In genomic region chr9:97147270-97147669, GRCm38 (mm10) we compare ENCODE assay signal across 12 mouse cellular contexts. TPM values are rescaled to one million over a fixed set of nuclear protein-coding genes. Genes with fewer than 3 reads are reported as not detected.
DNase-seq lines count a peak whose midpoint lies in the region; ATAC-seq and TF ChIP-seq lines count a peak whose summit lies in the region.
"Had no signal": no experiment of that assay in that cellular context is flagged by ENCODE, and none has a peak within 500 bp of the region (broad histone marks: within the 10 kb centered on the region; RNA-seq: fewer than 3 reads in every experiment).

No protein-coding gene starts in this region.

- no peak for TF ChIP-seq CTCF in liver, adult 2 months (IDR thresholded peaks at IDR 0.05; ENCODE audit: low read depth, low read length)

- H3K27me3 ChIP-seq in heart, embryonic 15.5 days: no peaks in the 10 kb centered on the region
- H3K27me3 ChIP-seq in heart, embryonic 11.5 days (ENCODE audit: control insufficient read depth, insufficient read depth, low read length): no peaks in the 10 kb centered on the region
- H3K27me3 ChIP-seq in liver, adult 2 months (ENCODE audit: control insufficient read depth, insufficient read depth, low read length): peaks cover 7% of the 10 kb centered on the region; the same call in 1 of the 2 replicates
- peaks cover 72% of the 10 kb centered on the region for H3K27me3 ChIP-seq in liver, embryonic 15.5 days
- H3K27me3 ChIP-seq: embryonic facial prominence, embryonic 13.5 days had no signal

- H3K9me3 ChIP-seq in heart, embryonic 15.5 days (replicated peaks): no peaks in the 10 kb centered on the region
- H3K9me3 ChIP-seq in heart, embryonic 11.5 days (replicated peaks; ENCODE audit: control insufficient read depth, low read length): no peaks in the 10 kb centered on the region
- no peaks in the 10 kb centered on the region for H3K9me3 ChIP-seq in liver, embryonic 15.5 days (replicated peaks)
- H3K9me3 ChIP-seq: embryonic facial prominence, embryonic 13.5 days had no signal

- 39% methylated on average over 2 of the region's 2 CpGs for WGBS in heart, embryonic 15.5 days
- 65% methylated on average over 2 of the region's 2 CpGs for WGBS in heart, embryonic 11.5 days (ENCODE audit: insufficient replicate concordance)
- 22% methylated on average over 2 of the region's 2 CpGs for WGBS in liver, adult 2 months
- 51% methylated on average over 2 of the region's 2 CpGs for WGBS in liver, embryonic 15.5 days (ENCODE audit: insufficient replicate concordance)

- DNase-seq in liver, adult 2 months (ENCODE audit: extremely low read depth, low read depth, low spot score): peak; percentile 81
- peak; percentile 59 for DNase-seq in lung, postnatal 25 days (ENCODE audit: low spot score)
- DNase-seq in layer of hippocampus, adult 8-10 months (ENCODE audit: low spot score in 2 of 2): no peak
- DNase-seq: cerebellum, adult 2 months; gastrocnemius, postnatal 36 days; midbrain, embryonic 14.5 days had no signal

- H3K79me2 ChIP-seq in liver, adult 2 months (ENCODE audit: control insufficient read depth, insufficient read depth, low read length): no peaks in the 10 kb centered on the region

- no peak overlapping the region for H3K4me3 ChIP-seq in heart, embryonic 15.5 days
- no peak overlapping the region for H3K4me3 ChIP-seq in heart, embryonic 11.5 days (ENCODE audit: low read depth, low read length)
- no peak overlapping the region for H3K4me3 ChIP-seq in liver, adult 2 months (ENCODE audit: insufficient read depth, low read depth, low read length)
- no peak overlapping the region for H3K4me3 ChIP-seq in liver, embryonic 15.5 days (replicated peaks)
- H3K4me3 ChIP-seq: embryonic facial prominence, embryonic 13.5 days had no signal

- TF ChIP-seq POLR2A in liver, adult 2 months (IDR thresholded peaks at IDR 0.05; ENCODE audit: extremely low read depth, insufficient read depth, low read length): no peak

- H3K9ac ChIP-seq in heart, embryonic 15.5 days: no peak overlapping the region
- H3K9ac ChIP-seq in heart, embryonic 11.5 days (ENCODE audit: low read depth, low read length): no peak overlapping the region
- H3K9ac ChIP-seq in liver, adult 2 months (ENCODE audit: low read depth, low read length): no peak overlapping the region
- no peak overlapping the region for H3K9ac ChIP-seq in liver, embryonic 15.5 days
- H3K9ac ChIP-seq: embryonic facial prominence, embryonic 13.5 days had no signal

- H3K36me3 ChIP-seq in heart, embryonic 15.5 days: no peaks in the 10 kb centered on the region
- H3K36me3 ChIP-seq in heart, embryonic 11.5 days (ENCODE audit: control insufficient read depth, insufficient read depth, low read length): no peaks in the 10 kb centered on the region
- no peaks in the 10 kb centered on the region for H3K36me3 ChIP-seq in liver, adult 2 months (ENCODE audit: control insufficient read depth, insufficient read depth, low read length)
- H3K36me3 ChIP-seq in liver, embryonic 15.5 days (replicated peaks): no peaks in the 10 kb centered on the region
- H3K36me3 ChIP-seq: embryonic facial prominence, embryonic 13.5 days had no signal

- ATAC-seq in heart, embryonic 15.5 days (replicated peaks; ENCODE audit: insufficient number of reproducible peaks, insufficient read depth, low FRiP score, low read depth): no peak
- ATAC-seq in heart, embryonic 11.5 days (replicated peaks; ENCODE audit: insufficient number of reproducible peaks, low FRiP score, low TSS enrichment): no peak
- ATAC-seq in liver, embryonic 15.5 days (ENCODE audit: insufficient read depth): peak; percentile 63
- no peak for ATAC-seq in megakaryocyte progenitor cell, adult 5-6 weeks (replicated peaks; ENCODE audit: poor library complexity)
- ATAC-seq in erythroid progenitor cell, adult 5-6 weeks (replicated peaks; ENCODE audit: low FRiP score, poor library complexity, severe bottlenecking): no peak

- peaks cover 21% of the 10 kb centered on the region for H3K4me1 ChIP-seq in heart, embryonic 15.5 days (replicated peaks)
- peaks cover 9% of the 10 kb centered on the region; the same call in 1 of the 2 replicates for H3K4me1 ChIP-seq in heart, embryonic 11.5 days (ENCODE audit: control insufficient read depth, insufficient read depth, low read length)
- no peaks in the 10 kb centered on the region; the same call in 1 of the 2 replicates for H3K4me1 ChIP-seq in liver, adult 2 months (ENCODE audit: control insufficient read depth, insufficient read depth, low read length)
- H3K4me1 ChIP-seq in liver, embryonic 15.5 days (replicated peaks): 0 out of 2 replicates have a peak, but pooled peaks cover 3% of the 10 kb centered on the region
- H3K4me1 ChIP-seq: embryonic facial prominence, embryonic 13.5 days had no signal

- no peak overlapping the region for H3K4me2 ChIP-seq in heart, embryonic 15.5 days
- no peak overlapping the region for H3K4me2 ChIP-seq in heart, embryonic 11.5 days
- H3K4me2 ChIP-seq in liver, embryonic 15.5 days: no peak overlapping the region
- H3K4me2 ChIP-seq: embryonic facial prominence, embryonic 13.5 days had no signal

- peak overlapping the region; percentile 31 for H3K27ac ChIP-seq in heart, embryonic 15.5 days
- H3K27ac ChIP-seq in heart, embryonic 11.5 days (ENCODE audit: low read depth, low read length): no peak overlapping the region
- no peak overlapping the region for H3K27ac ChIP-seq in liver, adult 2 months (replicated peaks; ENCODE audit: insufficient read depth, low read depth, low read length)
- H3K27ac ChIP-seq in liver, embryonic 15.5 days (replicated peaks): no peak overlapping the region
- H3K27ac ChIP-seq: embryonic facial prominence, embryonic 13.5 days had no signal

RNA-seq across cellular contexts. Expression of gene Slc25a36, which starts 36.3 kb away (rescaled TPM):
- polyA plus RNA-seq in heart, embryonic 15.5 days (2015; fragmentation: Nextera tagmentation; extraction: Ambion mirVana): 45.8 and 48.3 TPM in 2 replicates
- polyA plus RNA-seq in heart, embryonic 11.5 days (2014; fragmentation: Nextera tagmentation; extraction: Ambion mirVana): 79.6 and 83.6 TPM in 2 replicates
- total RNA-seq in liver, adult 2 months (2014; rRNA removed): 8.3 and 10.9 TPM in 2 replicates
- polyA plus RNA-seq in liver, adult 2 months (2012; rRNA removed): 0.41 and 0.95 TPM in 2 replicates
- 7.6 and 8.4 TPM in 2 replicates for polyA plus RNA-seq in liver, embryonic 15.5 days (2015; fragmentation: Nextera tagmentation; extraction: Ambion mirVana)
- 60.7 and 64.4 TPM in 2 replicates for total RNA-seq in megakaryocyte progenitor cell, adult 5-6 weeks (2015)
- total RNA-seq in megakaryocyte progenitor cell, adult 5-6 weeks (2017): 43.8 and 57.5 TPM in 2 replicates
- total RNA-seq in layer of hippocampus, adult 8-10 months (2022): 10 to 100 TPM; 70.8 to 93.0 (median 81.4) TPM
- 17.2 and 18.4 TPM in 2 replicates for total RNA-seq in erythroid progenitor cell, adult 5-6 weeks (2015; ENCODE audit: low replicate concordance)
- total RNA-seq in erythroid progenitor cell, adult 5-6 weeks (2017; ENCODE audit: low replicate concordance): 11.2 and 16.0 TPM in 2 replicates

Comparison
In these comparisons a context has a peak if more than half of its experiments do, and no peak if none do; other contexts are left out.
1. DNase-seq: peak in liver, adult 2 months (single experiment) and lung, postnatal 25 days (single experiment); none in layer of hippocampus, adult 8-10 months (0 of 2).